Mouse (Mus musculus) erythroblast, embryonic 14.5 days (primary cell): ENCODE results near the gene Sf3b3.

ENCODE experiments used
- GATA1 ChIP-seq: IDR thresholded peaks from 2 replicates; pipeline ENCODE4 v1.6.1; 2012; ENCODE audit warnings: low read length, inconsistent platforms, mixed read lengths
- TAL1 ChIP-seq: IDR thresholded peaks from 3 replicates; pipeline ENCODE4 v1.6.1; 2012; ENCODE audit warnings: low read length, inconsistent platforms, mixed read lengths

GRCm38 (mm10) chr8:110804825-110805514, 41.6 kb downstream of the Sf3b3 start:
- TF ChIP-seq GATA1 (no peak), TAL1 (no peak)
